Mouse (Mus musculus) gastrocnemius, postnatal 4 days (tissue): ENCODE data around the gene Camsap1. TPM values are rescaled to one million over a fixed set of nuclear protein-coding genes. Genes with fewer than 3 reads are reported as not detected.

Experiments used
- DNase-seq, 2 experiments: peaks; one replicate each; pipeline ENCODE4 v3.0.0; 2021 to 2022; ENCODE audit warnings: low spot score in 2 of 2, mixed read lengths in 2 of 2
- long read RNA-seq, 2 experiments: library from polyadenylated mRNA; stranded (forward); transcript quantifications; one replicate each; pipeline ENCODE4 v2.0.0; 2021
- total RNA-seq, 2 experiments: library from RNA; stranded (reverse); gene quantifications; 2 replicates each; pipeline ENCODE4 v1.2.3; 2021

Gene Camsap1
- 10 to 100 TPM; 34.2 to 45.1 TPM for total RNA-seq
- long read RNA-seq, experiment 1, partial matches to known transcripts, result 7 of 17 reads
- long read RNA-seq, experiment 1, other reads (novel, unspliced or antisense), result 10 of 17 reads
- long read RNA-seq, experiment 2, partial matches to known transcripts, result 1 of 23 reads
- long read RNA-seq, experiment 2, other reads (novel, unspliced or antisense), result 22 of 23 reads

DNA sequence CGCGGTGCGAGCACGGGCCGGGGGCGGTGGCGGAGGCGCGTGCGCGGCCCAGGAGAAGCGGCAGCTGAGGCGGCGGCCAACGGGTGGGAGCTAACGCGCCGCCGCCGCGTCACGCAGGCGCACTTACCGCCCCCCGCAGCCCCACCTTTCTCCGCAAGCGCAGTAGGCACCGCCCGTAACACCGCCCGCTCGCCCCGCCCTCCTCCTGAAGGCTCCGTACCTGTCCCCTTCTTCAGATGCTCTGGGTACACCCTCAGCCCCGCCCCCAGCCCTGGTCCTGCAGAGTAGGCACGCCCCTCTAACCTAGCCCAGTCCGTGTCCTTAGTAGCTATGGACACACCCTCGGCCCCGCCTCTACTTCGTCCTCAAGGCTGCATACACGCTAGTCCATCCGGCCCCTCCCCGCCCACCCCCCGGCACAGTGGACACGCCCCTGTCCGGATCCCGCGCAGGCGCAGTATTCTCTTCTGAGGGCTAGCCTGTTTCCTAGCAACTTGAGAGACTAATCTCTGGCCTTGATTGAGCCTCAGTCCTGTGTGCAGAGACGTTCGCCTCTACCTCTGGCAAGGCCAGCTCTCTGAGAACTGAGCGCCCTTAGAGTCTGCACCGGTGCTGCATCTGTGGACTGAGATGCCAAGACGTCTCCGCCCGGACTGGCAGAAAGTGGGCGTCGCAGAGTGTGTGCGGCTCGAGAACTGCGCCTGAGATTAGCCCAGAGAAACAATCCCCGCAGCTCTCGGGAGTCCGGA, at the start of gene Camsap1:
Gene Camsap1, minus strand, starts transcription at position 124 of the 749 bp plus-strand sequence.
- DNase-seq, result peak; percentile 97 to 99

DNA sequence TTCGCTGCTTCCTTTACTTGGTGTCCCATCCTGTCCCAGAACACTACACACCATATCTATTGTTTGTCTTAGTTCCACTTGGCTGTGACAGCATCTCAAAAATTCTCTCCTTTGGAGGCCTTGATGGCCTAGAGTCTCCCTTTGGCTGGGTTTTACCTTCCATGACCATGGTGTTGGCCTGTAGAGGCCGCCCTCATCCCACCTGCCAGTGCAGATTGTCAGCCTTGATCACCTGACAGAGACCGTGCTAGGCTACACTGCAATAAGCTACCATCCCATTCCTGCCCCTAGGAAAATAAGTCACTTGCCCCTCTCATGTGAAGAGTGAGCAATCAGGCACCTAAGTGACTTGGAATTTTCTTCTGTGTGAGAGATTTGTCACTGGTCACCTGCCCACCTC, 47.2 kb upstream of the Camsap1 start:
- no peak for DNase-seq

DNA sequence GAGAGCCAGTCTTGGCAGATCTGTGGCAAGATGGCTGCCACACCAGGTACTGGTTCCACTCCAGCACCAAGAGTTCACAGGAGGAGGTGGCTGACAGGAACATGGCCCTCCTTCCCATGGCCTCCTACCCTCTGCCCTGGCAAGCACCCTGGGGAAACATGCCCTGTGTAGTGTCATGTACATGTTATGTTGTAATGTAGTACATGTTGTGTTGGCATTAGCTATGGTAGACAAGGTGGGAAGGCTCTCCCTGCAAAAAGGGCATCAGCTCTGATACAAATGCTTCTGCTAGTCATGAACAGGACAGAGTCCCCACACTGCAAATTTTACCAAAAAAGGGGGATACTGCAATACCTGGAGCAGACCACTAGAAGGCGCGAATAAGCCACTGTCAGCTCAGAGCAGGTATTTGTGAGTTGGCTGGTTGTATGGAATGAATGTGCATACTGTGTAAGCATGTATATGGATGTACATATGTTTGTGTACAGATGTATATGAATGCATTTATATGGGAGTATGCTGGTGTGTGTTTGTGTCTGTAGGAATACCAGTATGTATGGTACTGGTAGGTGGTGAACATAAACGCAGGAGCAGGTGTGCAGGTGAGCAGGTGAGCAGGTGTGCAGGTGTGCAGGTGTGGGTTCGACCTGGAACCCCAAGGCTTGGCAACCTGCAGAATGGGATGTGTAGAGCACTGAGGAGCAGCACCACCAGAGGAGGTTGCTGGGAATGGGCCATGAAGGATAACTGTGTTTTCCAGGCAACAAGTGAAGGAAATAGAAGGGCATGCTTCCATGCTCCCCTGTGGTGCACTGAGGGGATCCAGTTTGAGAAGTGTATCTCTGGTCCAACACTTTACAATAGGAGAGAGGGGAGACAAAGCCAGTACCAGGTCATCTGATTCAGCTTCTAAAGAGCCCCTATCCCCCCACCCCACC, 41.3 kb upstream of the Camsap1 start:
- DNase-seq, result no peak

DNA sequence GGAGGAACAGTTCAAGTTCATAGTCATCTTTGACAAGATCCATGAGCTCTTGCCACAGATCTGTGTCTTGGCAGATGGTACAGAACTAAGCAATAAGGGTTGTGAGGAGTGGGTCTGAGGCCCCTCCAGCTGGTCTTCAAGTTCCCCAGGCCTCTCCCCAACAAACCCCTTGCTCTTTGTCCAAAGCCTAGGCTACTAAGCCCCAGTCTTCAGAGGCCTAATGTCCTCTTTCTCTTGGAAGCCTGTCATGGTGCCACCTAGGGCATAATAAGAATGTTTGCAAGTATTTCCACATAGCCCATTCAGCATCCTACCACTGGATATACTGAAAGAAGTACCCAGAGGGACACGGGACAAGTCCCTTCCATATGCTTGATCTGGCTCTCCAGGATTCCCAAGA, 39.5 kb upstream of the Camsap1 start:
- DNase-seq, result no peak

DNA sequence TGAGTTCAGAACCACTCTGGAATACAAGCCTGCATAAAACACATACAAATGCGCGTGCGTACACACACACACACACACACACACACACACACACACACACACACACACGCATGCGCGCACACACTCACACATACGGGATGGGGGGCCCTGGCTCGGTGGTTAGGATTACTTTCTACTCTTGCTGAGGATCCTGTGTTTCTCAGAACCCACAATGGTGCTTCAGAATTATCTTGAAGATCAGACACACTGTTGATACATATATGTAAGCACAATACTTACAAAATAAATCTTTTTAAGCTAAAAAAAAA, 39.1 kb upstream of the Camsap1 start:
- no peak for DNase-seq

DNA sequence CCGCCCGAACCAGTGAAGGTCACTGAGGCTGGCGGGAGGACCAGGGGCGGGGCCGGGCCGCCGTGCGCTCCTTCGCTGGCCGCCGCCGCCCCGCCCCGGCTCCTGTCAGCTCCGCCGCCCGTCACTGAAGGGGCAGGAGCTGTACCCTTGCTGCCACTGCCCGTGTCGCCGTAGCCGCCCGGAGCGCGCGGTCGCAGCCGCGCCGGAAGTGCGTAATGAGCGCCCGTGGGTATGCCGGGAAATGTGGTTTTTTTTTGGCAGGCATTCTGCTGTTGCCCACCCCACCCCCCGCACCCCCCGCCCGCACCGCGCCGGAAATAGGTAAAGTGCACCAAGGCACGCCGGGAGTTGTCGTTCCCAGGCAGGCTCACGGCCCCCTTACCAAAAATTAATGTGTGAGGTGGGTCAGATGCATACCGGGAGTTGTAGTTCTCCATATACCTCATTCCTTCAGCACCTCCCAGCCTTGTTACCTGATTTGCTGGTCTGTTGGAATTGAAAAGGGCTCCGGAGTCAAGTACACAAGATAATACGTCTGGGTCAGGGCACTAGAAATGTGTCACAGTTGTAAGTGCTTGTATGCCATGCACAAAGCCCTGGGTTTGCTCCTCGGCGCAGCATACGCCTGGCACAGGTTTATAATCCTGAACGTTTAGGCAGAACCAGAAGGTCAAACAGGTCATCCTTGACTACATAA, 38.6 kb upstream of the Camsap1 start, which contains the start of gene Ubac1:
Gene Ubac1, minus strand, starts transcription at position 187 of the 697 bp plus-strand sequence.
- DNase-seq, result peak; percentile 65 to 86

DNA sequence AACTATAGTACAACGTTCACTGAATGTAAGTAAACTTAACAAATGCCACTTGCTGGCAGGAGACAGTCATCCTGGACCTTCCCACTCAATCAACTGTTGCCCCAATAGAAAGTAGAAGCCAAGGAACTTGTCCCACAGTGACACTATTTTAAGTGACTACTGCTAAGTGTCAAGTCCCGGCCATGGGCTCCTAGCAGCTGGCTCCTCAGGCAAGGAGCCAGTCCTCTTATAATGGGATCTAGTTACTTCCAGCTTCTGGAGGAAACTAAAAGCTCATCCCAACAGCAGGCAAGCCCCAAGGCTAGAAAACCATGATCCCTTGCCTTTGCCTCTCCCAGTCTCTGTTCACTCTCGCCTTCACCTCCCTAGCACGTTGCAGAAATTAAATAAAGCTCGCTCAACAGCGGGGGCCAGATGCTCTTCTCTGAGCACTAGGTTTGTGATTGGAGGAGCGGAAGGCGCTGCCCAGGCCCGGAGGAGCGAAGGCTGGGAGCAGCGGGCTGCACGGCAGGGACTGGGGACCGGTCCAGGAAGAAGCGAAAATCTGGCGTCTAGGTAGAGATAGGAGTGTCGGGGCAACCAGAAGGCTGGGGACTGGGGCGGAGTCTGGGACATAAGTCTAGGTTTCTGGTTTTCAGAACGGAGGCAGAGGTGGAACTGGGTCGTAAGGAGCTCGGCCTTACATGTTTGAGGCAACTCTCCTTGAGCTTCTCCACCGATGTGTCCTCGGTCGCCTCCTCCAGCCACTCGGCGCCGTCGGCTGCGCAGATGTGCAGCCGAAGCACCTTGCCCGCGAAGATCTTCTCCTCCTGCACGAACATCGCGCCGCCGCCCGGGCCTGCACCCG, 37.9 kb upstream of the Camsap1 start:
- peak in 1 of 2 experiments; percentile 61 for DNase-seq

DNA sequence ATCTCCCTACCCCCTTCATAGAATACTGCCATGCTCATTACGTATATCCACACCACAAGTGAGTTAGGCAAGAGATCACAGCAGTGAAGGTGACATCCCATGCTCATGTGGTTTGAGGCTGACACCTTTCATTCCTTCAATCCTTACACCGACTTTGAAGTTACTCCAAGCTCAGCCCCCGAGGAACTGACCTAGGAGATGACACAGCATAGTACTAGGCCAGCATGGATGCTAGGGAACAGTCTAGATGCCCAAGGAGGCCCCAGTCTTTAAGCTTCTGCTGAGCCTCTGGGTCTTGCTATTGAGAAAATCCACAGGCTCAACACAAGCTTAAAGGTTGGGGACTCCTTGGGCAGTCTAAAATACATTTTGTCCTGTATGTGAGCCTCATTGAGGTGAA, 36.8 kb upstream of the Camsap1 start:
- DNase-seq, result no peak

DNA sequence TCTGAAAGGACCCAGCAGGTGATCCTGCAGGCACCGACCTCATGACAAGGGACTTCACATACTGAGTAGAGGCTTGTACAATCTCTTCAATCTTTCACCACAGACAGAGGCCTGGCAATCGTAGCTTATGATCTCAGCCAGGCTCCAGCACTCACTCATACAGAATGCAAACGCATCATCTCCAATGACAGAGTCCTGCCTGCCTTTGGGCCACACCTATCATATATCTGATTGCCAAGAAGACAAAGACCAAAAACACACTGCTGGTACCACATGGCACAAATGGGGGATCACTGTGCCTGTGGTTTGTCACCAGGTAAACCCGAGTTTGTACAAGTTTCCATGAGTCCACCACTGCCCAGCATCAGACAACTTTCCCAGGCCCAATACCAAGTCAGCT, 34.2 kb upstream of the Camsap1 start:
- no peak for DNase-seq

DNA sequence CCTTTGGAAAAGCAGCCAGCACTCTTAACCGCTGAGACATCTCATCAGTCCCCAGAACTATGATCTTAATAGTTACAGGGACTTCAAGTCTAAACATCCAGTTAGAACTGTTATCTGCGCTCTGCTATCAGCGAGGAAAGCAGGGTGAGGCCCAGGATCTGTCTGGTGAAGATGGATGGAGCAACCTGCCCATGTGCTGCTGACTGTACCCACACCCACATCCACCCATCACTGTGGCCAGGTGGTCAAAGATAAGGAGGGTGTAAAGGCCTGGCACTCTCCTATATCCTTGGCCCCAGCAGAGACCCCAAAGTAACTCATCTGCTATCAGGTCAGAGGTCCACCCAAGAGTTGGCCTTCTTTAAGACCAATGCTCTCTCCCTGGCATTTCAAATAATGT, 30.6 kb upstream of the Camsap1 start:
- no peak for DNase-seq

DNA sequence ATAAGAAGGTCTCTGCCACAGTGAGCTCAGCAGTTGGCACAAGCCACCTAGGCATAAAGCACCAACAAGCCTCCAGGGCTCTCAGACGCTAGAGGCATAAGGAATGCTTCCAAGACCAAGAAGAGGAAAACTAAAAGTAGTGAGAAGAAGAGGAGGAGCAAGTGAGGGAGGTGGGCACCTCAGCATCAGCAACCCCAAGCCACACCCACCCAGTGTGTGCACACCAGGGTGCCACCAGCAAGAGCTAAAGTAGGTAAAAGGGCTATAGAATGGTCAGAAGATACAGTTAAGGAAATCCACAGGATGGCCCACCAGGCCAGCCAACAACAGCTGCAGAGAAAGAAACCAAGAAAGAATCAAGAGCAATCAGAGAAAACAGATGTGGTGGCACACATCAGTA, 28.3 kb upstream of the Camsap1 start:
- no peak for DNase-seq

DNA sequence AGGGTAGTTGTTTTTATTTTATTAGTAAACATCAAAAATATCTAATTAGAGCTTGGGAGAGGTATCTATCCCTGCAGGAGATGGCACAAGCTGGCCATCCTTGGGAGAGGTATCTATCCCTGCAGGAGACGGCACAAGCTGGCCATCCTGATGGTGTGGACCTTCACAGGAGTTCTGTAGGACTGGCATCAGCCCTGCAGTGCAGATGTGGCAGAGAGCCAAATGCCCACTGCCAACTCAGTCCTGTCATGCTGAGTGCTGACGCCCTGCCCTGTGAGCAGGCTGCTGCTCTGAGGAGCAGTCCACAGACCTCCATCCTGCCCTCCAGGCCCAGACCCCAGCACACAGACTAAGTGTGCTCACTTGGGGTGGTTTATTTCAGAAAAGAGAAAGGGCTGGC, 18.9 kb upstream of the Camsap1 start:
- no peak for DNase-seq

DNA sequence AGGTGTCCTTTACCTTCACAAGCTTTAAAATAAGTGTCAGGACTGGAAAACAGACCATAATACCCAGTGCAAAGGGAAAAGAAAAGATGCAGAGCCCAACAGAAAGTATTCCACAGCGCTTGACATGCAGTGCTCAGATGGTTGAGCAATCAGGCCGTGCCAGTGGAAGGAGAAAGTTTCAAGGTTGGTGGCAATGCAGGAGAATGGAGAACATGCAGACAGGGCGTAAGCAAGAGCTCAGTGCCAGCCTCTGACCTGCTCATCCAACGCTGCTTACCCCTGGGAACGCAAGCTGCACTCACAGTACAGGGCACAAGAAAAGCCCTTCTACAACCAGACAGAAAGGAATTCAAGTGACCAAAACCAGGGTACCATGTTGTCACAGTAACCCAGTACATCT, 18.1 kb upstream of the Camsap1 start:
- no peak for DNase-seq

DNA sequence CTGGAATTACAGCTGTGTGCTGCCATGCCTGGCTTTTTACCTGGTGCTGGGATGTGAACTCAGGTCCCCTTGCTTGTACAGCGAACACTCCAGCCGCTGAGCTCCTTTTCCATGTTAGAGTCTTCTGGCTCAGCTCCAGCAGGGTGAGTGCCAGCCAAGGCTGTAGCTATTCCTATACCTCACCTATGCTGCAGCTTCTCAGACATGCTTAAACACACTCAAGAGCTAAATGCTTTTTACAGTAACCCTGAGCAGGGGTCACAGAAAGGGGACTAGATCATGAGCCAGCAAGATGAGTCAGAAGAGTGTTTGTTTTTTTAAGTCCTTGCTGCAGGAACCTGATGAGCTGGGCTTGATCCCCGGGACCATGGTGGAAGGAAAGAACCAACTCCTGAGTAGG, 14.6 kb upstream of the Camsap1 start:
- no peak for DNase-seq

DNA sequence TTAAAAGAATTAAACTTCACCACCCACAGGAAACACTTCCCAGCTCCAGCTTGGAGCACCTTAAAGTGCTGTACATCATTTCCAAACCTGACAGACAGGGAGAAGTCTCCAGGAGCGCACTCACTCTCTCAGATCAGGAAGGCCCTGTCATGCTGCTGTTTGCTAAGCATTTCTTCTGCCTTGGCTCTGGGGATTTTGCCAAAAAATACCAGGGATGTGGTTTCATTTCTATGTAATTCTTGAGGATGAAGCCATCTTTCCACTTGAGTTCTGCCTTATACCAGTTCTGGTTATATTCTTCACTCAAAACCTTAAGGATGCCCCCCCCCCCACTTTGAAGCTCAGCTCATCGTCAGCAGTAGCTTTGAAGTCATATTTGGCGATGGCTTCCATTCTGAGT, 11.7 kb upstream of the Camsap1 start:
- DNase-seq, result no peak

DNA sequence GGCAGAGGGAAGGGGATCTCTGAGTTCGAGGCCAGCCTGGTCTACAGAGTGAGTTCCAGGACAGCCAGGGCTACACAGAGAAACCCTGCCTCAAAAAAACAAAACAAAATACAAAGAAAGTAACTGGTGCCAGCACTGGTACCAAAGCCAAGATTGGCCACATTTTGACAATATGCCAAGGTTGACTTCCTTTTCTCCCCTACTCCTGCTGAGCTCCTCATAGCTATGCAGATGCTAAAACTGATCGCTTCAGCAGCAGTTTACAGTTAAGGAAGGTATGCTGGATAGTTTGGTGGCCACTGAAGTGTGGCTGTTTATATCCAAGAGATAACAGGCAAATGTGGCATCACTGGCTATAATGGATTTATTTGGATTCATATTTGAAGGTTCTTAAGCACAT, 9.2 kb upstream of the Camsap1 start:
- no peak for DNase-seq

DNA sequence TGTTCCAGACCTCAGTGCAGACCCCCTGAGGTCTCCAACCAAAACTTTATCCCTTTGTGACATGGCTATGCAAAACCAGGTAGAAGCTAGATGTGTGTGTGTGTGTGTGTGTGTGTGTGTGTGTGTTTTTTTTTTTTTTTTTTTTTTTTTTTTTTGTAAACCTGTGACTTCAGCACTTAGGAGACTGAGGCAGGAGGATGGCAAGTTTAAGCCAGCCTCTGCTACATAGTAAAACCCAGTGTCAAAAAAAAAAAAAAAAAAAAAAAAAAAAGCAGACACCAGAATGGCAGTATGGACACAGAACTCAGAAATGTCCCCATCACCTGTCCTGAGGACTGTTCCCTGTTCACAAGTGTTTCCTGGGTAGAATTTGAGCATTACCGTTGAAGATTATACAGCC, 6.6 kb upstream of the Camsap1 start:
- DNase-seq, result no peak

DNA sequence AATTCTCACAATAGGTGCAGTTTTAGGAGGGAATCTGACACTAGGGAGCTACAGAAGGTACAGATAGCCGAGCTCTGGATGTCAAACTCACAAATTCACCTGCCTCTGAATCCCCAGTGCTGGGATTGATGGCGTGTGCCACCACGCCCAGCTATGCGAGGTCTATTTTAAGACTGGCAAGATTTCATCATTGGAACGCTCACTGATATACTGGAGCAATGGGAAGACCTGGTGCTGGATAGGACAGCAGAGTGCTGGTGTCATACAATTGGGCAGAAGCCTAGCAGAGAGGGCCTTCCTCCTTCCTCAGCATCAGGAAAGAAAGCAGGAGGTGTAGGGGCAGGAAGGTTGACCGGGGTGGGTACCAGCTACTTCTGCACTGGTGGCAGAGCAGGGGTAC, 4.7 kb upstream of the Camsap1 start:
- DNase-seq, result no peak

DNA sequence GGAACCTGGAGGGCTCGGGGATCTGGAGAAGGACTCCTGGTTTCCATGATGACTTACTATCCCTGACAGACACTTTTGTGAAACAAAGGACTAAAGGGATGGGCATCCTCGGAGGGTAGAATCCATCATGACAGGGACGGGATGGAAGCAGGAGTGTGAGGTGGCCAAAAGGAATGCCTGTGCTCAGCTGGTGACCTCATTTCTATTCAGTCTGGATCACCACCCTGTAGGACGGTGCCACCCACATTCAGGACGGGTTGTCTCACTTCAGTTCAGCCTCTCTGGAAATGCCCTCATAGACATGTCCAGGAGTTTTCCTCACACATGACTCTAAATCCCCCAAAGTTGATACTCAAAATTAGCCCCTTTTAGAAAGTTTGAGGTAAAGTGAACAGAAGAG, 3.5 kb upstream of the Camsap1 start:
- DNase-seq, result no peak

DNA sequence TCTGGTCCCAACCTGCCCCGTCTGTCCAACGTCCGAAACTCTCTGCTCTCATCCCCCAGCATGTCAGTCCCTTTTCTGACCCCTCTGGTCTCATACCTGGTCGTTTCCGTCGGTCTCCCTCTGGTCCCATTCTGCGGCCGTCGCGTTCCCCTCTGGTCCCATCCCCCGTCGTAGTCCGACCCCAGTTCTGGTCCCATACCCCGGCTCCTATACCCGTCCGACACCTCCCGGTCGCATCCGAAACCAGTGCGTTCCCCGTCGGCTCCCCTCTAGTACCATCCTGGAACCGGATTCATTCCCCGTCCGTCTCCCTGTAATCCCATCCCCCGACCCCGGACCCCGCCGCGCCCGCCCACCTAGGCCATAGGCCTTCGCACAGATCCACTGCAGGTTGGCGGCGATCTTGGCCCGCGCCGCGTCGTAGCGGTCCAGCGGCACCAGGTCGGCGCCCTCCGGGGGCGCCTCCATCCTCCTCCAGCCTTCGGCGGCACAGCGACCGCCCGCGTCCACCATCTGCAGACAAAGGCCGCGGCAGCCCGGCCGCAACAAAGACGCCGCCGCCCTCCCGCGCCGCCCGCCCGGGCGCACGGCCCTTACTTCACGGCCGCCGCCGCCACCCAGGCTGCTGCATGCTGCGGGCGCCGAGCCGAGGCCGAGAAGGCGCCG, 523 bp downstream of the Camsap1 start:
- peak in 1 of 2 experiments; percentile 42 for DNase-seq
